Mouse (Mus musculus): ENCODE data around the gene Ccl27a.

Gene Ccl27a

DNA sequence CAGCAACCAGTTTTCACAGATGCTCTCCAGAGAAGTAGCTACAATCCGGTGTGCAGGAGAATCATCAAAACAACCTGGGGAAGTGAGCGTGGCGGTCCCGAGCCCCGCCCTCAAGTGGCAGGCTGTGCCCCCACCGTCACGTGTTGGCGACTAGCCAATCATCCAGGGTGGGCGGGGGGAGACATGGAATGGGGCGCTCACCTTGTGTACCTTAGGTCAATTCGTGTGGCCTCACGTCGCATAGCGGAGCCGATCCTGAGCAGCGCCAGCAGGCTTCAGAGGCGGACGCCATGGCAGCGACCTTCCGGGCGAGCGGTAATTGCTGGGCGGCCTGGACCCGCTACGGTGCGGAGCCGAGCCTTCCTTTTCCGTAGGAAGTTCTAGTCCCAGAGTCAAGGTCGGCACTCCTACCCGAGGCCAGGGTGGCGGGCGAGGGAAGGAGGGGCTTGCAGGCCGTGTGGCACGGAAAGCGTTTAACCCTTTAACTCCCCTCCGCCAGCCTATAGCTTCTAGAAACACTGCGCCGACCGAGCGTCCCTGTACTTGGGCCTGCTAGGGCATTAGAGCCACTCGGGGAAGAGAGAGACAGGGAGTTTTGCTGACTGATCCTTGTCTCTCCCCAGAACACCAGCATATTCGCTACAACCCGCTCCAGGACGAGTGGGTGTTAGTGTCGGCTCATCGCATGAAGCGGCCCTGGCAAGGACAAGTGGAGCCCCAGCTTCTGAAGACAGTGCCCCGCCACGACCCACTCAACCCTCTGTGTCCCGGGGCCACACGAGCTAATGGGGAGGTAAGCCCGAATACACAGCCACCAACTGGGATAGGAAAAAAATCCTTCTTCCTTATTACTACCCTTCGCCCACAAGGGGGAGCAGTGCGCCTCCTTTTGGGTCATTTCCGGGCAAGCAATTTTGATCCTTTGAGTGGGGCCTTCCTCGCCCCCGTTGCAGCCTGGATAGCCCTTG is 18.4 kb downstream of the Ccl27a start, which contains the start of gene Sigmar1:
Gene Sigmar1 (minus strand): TSS at position 820 of the 968 bp plus-strand sequence.
- peak; percentile 95 for DNase-seq (ENCODE audit: low spot score)

DNA sequence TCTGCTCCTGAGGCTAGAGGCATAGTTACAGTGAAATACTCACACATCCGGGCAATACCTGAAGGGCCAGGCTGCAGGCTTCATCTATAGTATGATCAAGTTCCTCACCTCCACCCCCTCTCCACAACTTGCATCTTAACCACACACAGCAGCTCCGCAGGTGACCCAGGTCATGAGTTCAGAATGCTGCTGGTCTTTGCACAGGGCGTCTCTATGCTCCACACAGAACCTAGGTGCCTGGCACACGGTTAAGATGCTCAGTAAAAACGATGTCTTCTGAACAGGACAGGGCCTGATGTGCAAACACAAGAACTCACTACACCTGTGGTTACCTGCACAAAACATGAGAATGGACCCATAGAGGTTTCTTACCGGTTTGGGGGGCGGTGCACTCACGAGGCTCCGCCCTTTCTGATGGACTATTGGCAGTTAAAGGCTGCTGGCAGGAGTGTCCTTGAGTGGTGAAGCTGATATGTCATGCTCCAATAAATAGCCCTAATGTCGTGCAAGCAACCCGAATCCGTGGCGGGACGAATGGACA is 19.2 kb downstream of the Ccl27a start, which contains the start of gene Galt:
Gene Galt (plus strand): TSS at position 432 of the 541 bp plus-strand sequence.
- no peak for DNase-seq (ENCODE audit: low spot score)

DNA sequence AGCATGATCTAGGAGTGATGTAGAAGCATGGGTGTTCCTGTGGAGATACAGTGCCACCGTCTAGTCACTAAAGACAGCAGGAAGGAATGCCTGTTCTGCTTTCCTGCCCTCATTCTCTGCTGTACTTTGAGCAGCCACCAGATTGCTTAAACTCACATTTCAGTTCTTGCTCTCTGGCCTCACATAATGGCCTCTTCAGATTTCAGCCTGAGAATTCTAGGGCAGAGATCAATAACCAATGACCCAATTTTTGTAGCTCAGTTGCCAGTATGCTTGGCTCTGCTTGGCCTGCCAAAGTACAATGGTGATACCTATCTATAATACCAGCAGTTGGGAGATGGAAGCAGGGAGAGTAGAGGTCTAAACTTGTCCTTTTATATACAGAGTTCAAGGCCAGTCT is 29.0 kb downstream of the Ccl27a start:
- DNase-seq (ENCODE audit: low spot score) = no peak

DNA sequence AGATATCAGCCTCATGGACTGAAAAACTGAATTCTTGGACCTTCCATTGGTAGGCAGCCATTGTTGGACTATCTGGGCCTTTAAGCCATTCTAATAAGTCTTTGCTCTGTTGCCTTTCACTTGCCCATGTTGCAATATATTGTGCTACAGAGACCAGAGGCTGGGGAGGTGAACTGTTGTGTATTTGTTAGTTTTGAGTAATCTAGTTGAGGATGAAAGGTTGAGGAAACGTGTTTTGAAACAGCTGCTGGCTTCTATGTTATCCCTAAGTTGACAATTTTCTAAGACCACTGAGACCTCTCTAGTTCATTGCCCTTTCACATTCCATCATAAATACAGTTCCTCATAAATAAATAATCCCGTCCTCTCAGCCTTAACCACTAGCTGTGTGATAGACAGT is 29.9 kb downstream of the Ccl27a start:
- no peak for DNase-seq (ENCODE audit: low spot score)

DNA sequence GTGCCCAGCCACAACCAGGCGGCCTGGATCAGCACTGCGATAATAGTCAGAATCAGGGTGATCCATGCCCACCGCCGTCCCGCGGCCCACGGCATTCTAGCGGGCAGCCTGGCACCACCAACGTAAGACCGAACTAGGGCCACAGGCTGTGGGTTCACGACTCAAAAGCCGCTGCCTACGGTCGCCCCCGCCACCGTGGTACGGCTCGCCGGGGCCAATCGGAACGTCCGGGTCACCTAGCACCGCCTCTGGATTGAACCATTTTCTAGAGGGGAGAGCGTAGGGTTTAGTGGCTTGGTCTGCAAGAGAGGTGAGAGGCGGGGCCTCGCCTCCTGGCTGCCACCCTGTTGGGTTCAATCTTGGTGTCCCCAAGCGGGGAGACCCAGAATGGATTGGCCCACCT is 32.9 kb downstream of the Ccl27a start:
- peak; percentile 95 for DNase-seq (ENCODE audit: low spot score)

DNA sequence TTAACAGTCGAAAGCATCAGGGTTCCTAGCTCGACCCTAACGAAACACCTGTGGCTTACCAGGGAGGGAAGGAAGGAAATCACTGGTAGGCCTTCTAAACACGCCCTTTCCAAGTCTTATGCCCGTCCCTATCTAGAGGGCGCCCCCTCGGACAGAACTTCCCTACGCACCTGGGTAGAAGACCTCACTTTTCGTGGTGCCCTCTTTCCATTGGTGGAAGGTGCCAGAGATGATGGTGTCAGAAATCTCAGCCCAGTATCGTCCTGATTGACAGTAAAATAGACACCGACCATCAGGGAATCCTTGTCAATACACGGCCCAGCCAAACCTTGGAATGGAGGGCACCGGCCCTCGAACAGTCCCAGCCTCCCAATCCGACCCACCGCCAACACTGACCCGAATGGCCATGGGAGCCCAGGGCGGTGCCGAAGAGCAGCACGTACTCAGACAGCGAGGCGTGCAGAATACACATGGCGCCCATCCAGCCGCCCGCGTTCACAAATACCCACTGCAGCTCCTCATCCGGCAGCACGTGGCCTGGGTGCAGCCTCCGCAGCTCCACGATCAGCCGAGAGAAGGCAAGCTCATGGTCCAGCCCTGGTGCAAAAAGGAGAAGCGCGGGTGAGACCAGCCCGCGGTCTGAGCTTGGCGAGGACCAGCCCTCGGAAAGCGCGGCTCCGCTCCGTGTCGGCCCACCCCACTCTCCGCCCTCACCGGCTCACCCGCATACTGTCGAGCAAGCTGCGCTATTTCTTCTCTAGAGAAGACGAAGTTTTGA is 33.5 kb downstream of the Ccl27a start:
- DNase-seq (ENCODE audit: low spot score) = no peak

DNA sequence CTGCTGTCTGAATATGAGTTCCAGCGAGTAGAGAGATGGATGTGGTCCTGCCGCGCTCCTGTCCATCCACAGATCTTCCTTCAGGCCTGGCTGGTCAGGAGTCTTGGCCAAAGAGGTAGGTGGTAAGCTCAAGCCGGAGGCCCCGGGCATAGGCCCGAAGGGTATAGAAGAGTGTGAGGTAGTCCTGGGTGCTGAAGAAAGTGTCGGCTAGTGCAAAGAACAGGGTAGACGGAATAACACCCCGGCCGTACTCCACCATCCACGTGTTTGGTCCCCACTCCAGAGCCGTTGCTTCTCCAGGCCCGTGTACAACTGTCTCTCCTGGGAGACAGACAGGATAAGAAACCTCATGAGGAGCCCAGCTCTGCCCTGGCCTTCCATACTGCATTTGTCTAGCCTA is 34.8 kb downstream of the Ccl27a start:
- DNase-seq (ENCODE audit: low spot score) = no peak

DNA sequence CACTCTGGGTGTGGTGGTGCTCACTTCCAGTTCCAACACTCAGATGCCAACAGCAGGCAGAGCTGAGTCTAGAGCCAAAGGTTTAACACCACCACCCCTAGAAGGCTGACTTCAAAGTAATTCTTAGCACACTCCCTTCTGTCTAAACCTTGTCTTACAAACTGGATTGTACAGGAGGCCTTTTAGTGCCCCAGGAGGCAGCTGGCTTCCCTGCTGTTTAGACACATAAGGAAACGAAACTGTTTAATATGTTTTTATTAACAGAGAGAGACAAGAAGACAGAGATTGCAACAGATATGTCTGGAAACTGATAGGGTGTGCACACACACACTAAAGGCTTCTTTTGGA is 35.8 kb downstream of the Ccl27a start:
- DNase-seq (ENCODE audit: low spot score) = no peak

DNA sequence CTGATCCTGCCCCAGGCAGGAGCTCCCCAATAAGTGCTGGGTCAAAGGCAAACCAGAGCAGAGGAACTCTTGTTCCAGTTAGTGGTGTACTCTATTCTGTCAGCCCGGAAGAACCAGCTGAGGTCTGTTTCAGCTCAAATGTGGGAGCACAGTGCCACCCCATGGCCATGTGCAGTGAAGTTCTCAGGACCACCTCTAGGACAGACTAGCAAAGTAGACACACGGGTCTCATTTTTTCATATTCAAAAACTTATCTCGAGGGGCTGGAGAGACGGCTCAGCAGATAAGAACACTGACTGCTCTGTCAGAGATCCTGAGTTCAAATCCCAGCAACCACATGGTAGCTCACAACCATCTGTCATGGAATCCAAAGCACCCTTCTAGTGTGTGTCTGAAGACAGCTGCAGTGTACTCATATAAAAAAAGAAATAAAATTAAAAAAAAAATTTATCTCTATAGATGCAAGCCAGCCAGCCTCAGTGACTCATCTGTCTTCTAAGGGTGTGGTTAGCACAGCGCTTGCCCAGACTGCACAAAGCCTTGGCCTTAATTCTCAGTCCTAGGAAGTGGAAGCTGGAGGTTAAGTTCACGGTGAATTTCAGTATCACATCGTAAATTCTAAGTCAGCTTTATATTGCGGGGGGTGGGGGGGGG is 36.3 kb downstream of the Ccl27a start:
- peak; percentile 35 for DNase-seq (ENCODE audit: low spot score)

DNA sequence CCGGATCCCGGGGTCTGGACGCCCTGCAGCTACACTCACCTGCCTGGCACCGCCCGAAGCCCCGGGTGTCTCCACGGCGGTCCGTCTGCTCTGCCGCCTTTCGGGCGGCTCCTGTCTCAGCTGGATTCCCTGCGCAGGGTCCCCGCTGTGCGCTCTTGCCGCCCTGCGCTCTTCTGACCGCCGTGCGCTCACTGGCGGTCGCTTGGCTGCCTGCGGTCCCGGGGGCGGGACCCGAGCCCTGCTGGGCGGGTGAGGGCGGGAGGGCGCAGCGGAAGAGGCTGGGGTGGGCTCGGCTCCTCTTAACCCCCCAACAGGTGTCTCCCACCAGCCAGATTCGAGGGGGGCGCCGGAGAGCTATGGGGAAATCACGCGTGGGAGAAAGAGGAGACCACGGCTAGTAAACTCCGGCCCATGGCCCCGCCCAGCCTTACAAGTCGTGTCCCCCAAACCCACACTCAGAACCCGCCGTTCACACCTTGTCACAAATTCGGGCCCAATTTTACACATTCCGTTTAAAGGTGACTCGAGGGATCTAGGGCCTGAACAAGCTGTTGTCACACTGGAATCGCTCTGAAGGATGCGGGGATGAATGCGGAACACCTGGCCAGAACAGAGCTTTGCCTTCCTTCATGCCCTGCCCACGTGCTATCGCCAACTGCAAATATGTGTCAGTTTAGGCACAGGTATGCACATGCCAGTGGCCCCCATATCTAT is 42.8 kb downstream of the Ccl27a start, which contains the start of gene Arid3c:
Gene Arid3c (minus strand): TSS at position 91 of the 714 bp plus-strand sequence.
- DNase-seq (ENCODE audit: low spot score) = no peak

DNA sequence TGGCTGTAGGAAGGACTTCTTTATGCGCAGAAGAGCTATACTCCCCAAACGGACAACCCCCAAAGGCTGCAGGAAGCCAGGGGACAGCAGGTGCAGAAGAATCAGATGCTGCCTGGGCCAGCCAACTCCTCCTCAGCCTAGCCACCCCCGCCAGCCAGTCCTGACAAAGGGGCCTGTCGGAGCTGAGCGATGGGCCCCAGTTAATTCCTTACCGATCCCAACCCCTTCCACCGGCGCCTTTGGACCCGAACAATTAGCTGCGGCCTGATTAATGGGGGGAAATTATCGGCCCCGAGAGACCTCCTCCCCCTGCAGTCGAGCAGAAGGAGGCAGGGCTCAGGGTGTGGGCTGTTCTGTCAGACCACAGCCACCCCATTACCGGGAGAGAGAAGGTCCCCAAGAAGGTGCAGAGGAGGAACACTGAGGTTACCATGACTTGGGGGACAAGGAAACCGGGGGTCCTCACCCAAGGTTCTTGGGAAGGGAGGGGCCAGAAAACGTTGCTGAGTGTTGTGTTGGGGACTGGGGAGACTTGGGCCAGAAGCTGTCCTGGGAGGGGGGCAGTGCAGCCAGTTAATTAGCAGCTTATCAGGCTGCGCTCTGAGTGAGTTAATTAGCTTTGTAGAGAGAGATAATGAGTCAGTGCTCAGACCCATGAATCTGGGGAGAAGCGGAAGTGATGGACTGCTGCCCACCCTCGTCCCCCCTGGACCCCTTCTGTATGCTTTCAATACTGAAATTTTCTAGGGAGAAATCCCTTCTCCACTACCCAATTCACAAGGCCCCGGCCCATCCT is 47.0 kb downstream of the Ccl27a start:
- DNase-seq (ENCODE audit: low spot score) = no peak

DNA sequence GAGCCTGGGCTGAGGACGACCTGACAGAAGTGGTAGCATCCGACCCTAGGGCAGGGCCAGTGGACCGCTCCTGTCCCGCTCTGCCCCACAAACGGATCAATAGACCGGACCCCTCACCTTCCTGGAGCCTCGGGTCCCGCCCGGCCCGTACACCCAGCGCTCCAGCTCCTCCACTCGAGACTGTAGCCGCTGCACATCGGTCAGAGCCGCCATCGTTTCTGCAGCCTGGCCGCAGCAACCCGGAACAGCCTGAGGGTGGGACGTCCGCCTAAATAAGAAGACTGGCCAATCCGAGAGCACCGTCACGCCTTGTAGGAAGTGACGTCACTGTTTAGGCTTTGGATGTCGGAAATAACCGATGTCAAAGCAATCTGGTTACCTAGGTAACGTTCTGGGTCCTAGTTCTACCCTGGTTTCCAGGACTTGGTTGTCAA is 51.1 kb downstream of the Ccl27a start, which contains the start of gene Dctn3:
Gene Dctn3 (minus strand): TSS at position 253 of the 434 bp plus-strand sequence.
- peak; percentile 88 for DNase-seq (ENCODE audit: low spot score)
